Mouse (Mus musculus) spleen, adult 2 months (tissue): ENCODE results near the gene Bid.

Experiments
- CTCF ChIP-seq: fragments of 200-500 bp; IDR thresholded peaks from 2 replicates; pipeline ENCODE4 v1.5.1; 2011; ENCODE audit warnings: mild to moderate bottlenecking, inconsistent platforms; ENCODE audit not compliant: insufficient read depth, insufficient read length, insufficient replicate concordance; ENCODE audit errors: extremely low read depth
- POLR2A ChIP-seq: fragments of 200-500 bp; IDR thresholded peaks from 2 replicates; pipeline ENCODE4 v1.6.1; 2011; ENCODE audit warnings: low read depth, low read length, inconsistent platforms

GRCm38 (mm10) chr6:120937999-120938608 is 21.5 kb upstream of the Bid start:
- TF ChIP-seq POLR2A (no peak), CTCF (no peak)
